Mouse (Mus musculus) E14TG2a.4 (cell line): Measurements from ENCODE around the gene H2afy2.

Source experiments
- CTCF ChIP-seq: conservative IDR thresholded peaks from 2 replicates; pipeline ENCODE4 v1.5.1; 2014; ENCODE audit warnings: low read length
- POU5F1 ChIP-seq: IDR thresholded peaks from 2 replicates; pipeline ENCODE4 v1.6.1; 2014; ENCODE audit warnings: low read length, borderline replicate concordance

DNA sequence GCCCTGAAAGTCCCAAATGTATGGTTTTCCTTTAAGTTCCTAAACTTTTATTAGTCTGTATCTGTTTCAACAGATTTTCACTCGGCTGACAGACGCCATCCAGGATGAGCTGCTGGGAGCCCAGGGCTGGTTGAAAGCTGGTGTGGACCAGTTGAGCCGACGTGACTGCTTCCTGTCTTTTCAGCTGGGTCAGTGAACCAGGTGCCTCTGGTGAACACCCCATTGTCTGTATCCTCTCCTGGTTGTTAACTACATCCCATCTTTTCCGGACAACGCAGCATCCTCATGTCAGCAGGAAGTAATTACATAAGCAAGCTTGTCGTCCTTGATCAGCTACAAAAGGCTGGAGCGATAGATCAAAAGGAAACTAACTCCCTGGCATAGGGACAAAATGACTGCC lies 9.1 kb upstream of the H2afy2 start:
- no peak for TF ChIP-seq CTCF
- no peak for TF ChIP-seq POU5F1
